ENCODE assay signal across 24 mouse cellular contexts in genomic region chr11:97602223-97602622, GRCm38 (mm10). TPM values are rescaled to one million over a fixed set of nuclear protein-coding genes. Genes with fewer than 3 reads are reported as not detected.
DNase-seq lines count a peak whose midpoint lies in the region; ATAC-seq and TF ChIP-seq lines count a peak whose summit lies in the region.
"Had no signal": no experiment of that assay in that cellular context is flagged by ENCODE, and none has a peak within 500 bp of the region (broad histone marks: within the 10 kb centered on the region; RNA-seq: fewer than 3 reads in every experiment).

No protein-coding gene starts in this region.

- TF ChIP-seq EP300 in heart, adult 2 months (IDR thresholded peaks at IDR 0.05; ENCODE audit: insufficient read depth, low read depth, low read length): no peak

- peak; percentile 57; the same call in 1 of the 2 replicates for ATAC-seq in frontal cortex, adult (ENCODE audit: low TSS enrichment)
- ATAC-seq in heart, embryonic 13.5 days (ENCODE audit: extremely low read depth, insufficient number of reproducible peaks, low FRiP score, low TSS enrichment): no peak
- ATAC-seq in midbrain, embryonic 12.5 days (ENCODE audit: low FRiP score, low read depth): no peak
- ATAC-seq in midbrain, embryonic 15.5 days (replicated peaks): no peak
- ATAC-seq: forebrain, embryonic 15.5 days; intestine, embryonic 15.5 days had no signal

- peaks cover 13% of the 10 kb centered on the region; the same call in 1 of the 2 replicates for H3K27me3 ChIP-seq in heart, embryonic 13.5 days (replicated peaks)
- no peaks in the 10 kb centered on the region; the same call in 1 of the 2 replicates for H3K27me3 ChIP-seq in heart, adult 2 months (ENCODE audit: control insufficient read depth, insufficient read depth, low read length)
- peaks cover 9% of the 10 kb centered on the region; the same call in 1 of the 2 replicates for H3K27me3 ChIP-seq in midbrain, embryonic 12.5 days
- H3K27me3 ChIP-seq in midbrain, embryonic 15.5 days (replicated peaks): no peaks in the 10 kb centered on the region
- H3K27me3 ChIP-seq: forebrain, embryonic 15.5 days had no signal

- no peak overlapping the region for H3K4me2 ChIP-seq in heart, embryonic 13.5 days
- H3K4me2 ChIP-seq in midbrain, embryonic 12.5 days (replicated peaks): no peak overlapping the region
- no peak overlapping the region for H3K4me2 ChIP-seq in midbrain, embryonic 15.5 days
- H3K4me2 ChIP-seq: forebrain, embryonic 15.5 days; heart, embryonic 15.5 days; hindbrain, embryonic 14.5 days; intestine, embryonic 15.5 days had no signal

- intact Hi-C loops in heart, adult 2 months (cut with DNase I): no loop called here

- 25% methylated on average over 6 of the region's 6 CpGs for WGBS in heart, embryonic 13.5 days
- WGBS in heart, adult 2 months: 26% methylated on average over 6 of the region's 6 CpGs
- WGBS in midbrain, embryonic 12.5 days: 20% methylated on average over 6 of the region's 6 CpGs
- 18% methylated on average over 6 of the region's 6 CpGs for WGBS in midbrain, embryonic 15.5 days

- H3K4me1 ChIP-seq in heart, embryonic 13.5 days: no peaks in the 10 kb centered on the region
- H3K4me1 ChIP-seq in heart, adult 2 months (ENCODE audit: control insufficient read depth, insufficient read depth, low read length): peaks cover 1% of the 10 kb centered on the region
- 0 out of 2 replicates have a peak, but pooled peaks cover 5% of the 10 kb centered on the region for H3K4me1 ChIP-seq in midbrain, embryonic 12.5 days
- no peaks in the 10 kb centered on the region for H3K4me1 ChIP-seq in midbrain, embryonic 15.5 days
- H3K4me1 ChIP-seq in cortical plate, adult 2 months (ENCODE audit: control insufficient read depth, insufficient read depth, low read length): peaks cover 1% of the 10 kb centered on the region; the same call in 1 of the 2 replicates
- H3K4me1 ChIP-seq: heart, embryonic 15.5 days; intestine, embryonic 15.5 days had no signal

- H3K9me3 ChIP-seq in heart, embryonic 13.5 days: no peaks in the 10 kb centered on the region
- 0 out of 2 replicates have a peak, but pooled peaks cover 9% of the 10 kb centered on the region for H3K9me3 ChIP-seq in midbrain, embryonic 12.5 days
- no peaks in the 10 kb centered on the region for H3K9me3 ChIP-seq in midbrain, embryonic 15.5 days
- H3K9me3 ChIP-seq: forebrain, embryonic 15.5 days; G1E; heart, embryonic 15.5 days; hindbrain, embryonic 10.5 days; intestine, embryonic 15.5 days had no signal

- H3K9ac ChIP-seq in heart, embryonic 13.5 days: no peak overlapping the region
- no peak overlapping the region for H3K9ac ChIP-seq in heart, adult 2 months (ENCODE audit: low read depth, low read length)
- H3K9ac ChIP-seq in midbrain, embryonic 12.5 days (replicated peaks): no peak overlapping the region
- H3K9ac ChIP-seq in midbrain, embryonic 15.5 days: no peak overlapping the region
- H3K9ac ChIP-seq: forebrain, embryonic 15.5 days; heart, embryonic 15.5 days; hindbrain, embryonic 14.5 days; intestine, embryonic 15.5 days had no signal

- H3K27ac ChIP-seq in heart, embryonic 13.5 days (replicated peaks): peak overlapping the region; percentile 58
- H3K27ac ChIP-seq in heart, adult 2 months: no peak overlapping the region
- peak overlapping the region; percentile 20; the same call in 1 of the 2 replicates for H3K27ac ChIP-seq in midbrain, embryonic 12.5 days (replicated peaks)
- no peak overlapping the region for H3K27ac ChIP-seq in midbrain, embryonic 15.5 days
- peak overlapping the region; percentile 69; the same call in 1 of the 2 replicates for H3K27ac ChIP-seq in cortical plate, adult 2 months (ENCODE audit: insufficient read depth, low read length)
- H3K27ac ChIP-seq: embryonic facial prominence, embryonic 10.5 days; forebrain, embryonic 15.5 days; gastrocnemius, adult 2 months; heart, embryonic 15.5 days; hindbrain, embryonic 10.5 days; hindbrain, embryonic 14.5 days; intestine, embryonic 15.5 days had no signal

- DNase-seq in frontal cortex, postnatal 36 days (ENCODE audit: low spot score in 2 of 2): no peak
- DNase-seq in heart, adult 2 months: no peak
- DNase-seq in layer of hippocampus, adult 18-20 months (ENCODE audit: low spot score in 2 of 2): no peak
- DNase-seq: adrenal gland, postnatal 14 days; cerebellum, adult 18-20 months; cerebellum, adult 9-11 months; cerebellum, postnatal 36 days; gastrocnemius, adult 2 months; gastrocnemius, postnatal 25 days; kidney, adult 8-10 months had no signal

- H3K4me3 ChIP-seq in heart, embryonic 13.5 days: no peak overlapping the region
- no peak overlapping the region for H3K4me3 ChIP-seq in heart, adult 2 months
- no peak overlapping the region for H3K4me3 ChIP-seq in midbrain, embryonic 12.5 days
- no peak overlapping the region for H3K4me3 ChIP-seq in midbrain, embryonic 15.5 days
- H3K4me3 ChIP-seq in cortical plate, adult 2 months (ENCODE audit: insufficient read depth, low read length): no peak overlapping the region
- H3K4me3 ChIP-seq: embryonic facial prominence, embryonic 10.5 days; erythroblast, embryonic 14.5 days; forebrain, embryonic 15.5 days; gastrocnemius, adult 2 months; heart, embryonic 15.5 days; hindbrain, embryonic 10.5 days; intestine, embryonic 15.5 days had no signal

- H3K79me2 ChIP-seq in heart, adult 2 months (replicated peaks; ENCODE audit: control insufficient read depth, insufficient read depth, low read length): no peaks in the 10 kb centered on the region

- TF ChIP-seq POLR2A in heart, adult 2 months (IDR thresholded peaks at IDR 0.05; ENCODE audit: insufficient read depth, low read depth, low read length): no peak
- TF ChIP-seq POLR2A in cortical plate, adult 2 months (IDR thresholded peaks at IDR 0.05; ENCODE audit: extremely low read depth, insufficient read depth, low read length): no peak

- H3K36me3 ChIP-seq in heart, embryonic 13.5 days: no peaks in the 10 kb centered on the region
- H3K36me3 ChIP-seq in heart, adult 2 months (ENCODE audit: control insufficient read depth, insufficient read depth, low read length): no peaks in the 10 kb centered on the region
- no peaks in the 10 kb centered on the region for H3K36me3 ChIP-seq in midbrain, embryonic 12.5 days
- H3K36me3 ChIP-seq in midbrain, embryonic 15.5 days (replicated peaks): no peaks in the 10 kb centered on the region
- H3K36me3 ChIP-seq: embryonic facial prominence, embryonic 10.5 days; forebrain, embryonic 15.5 days; heart, embryonic 15.5 days; hindbrain, embryonic 10.5 days; intestine, embryonic 15.5 days had no signal

- TF ChIP-seq CTCF in heart, adult 2 months (IDR thresholded peaks at IDR 0.05): no peak
- no peak for TF ChIP-seq CTCF in cortical plate, adult 2 months (IDR thresholded peaks at IDR 0.05; ENCODE audit: extremely low read depth, insufficient read depth, low read length)

RNA-seq across cellular contexts. Expression of gene Srcin1, which starts 26.2 kb away (rescaled TPM):
- polyA plus RNA-seq in heart, embryonic 13.5 days (2015; fragmentation: Nextera tagmentation; extraction: Ambion mirVana): 0.03 and 0.08 TPM in 2 replicates
- total RNA-seq in heart, adult 2 months (2021): under 1 TPM; 0.13 to 0.36 TPM
- 0.26 and 0.31 TPM in 2 replicates for polyA plus RNA-seq in heart, adult 2 months (2012; rRNA removed)
- 6.5 and 7.3 TPM in 2 replicates for polyA plus RNA-seq in midbrain, embryonic 12.5 days (2016; fragmentation: Nextera tagmentation; extraction: Ambion mirVana)
- polyA plus RNA-seq in midbrain, embryonic 15.5 days (2015; fragmentation: Nextera tagmentation; extraction: Ambion mirVana): 13.2 and 13.9 TPM in 2 replicates
- 141 and 146 TPM in 2 replicates for polyA plus RNA-seq in cortical plate, adult 2 months (2012; rRNA removed)
- 100 to 1,000 TPM; 218 to 221 TPM for total RNA-seq in layer of hippocampus, adult 18-20 months (2021)
- total RNA-seq: granulocyte monocyte progenitor cell, adult 5-6 weeks had no signal
- polyA plus RNA-seq: erythroblast, embryonic 14.5 days had no signal

RNA-seq across cellular contexts. Expression of gene Epop, which starts 27.3 kb away (rescaled TPM):
- 1.1 and 1.4 TPM in 2 replicates for polyA plus RNA-seq in heart, embryonic 13.5 days (2015; fragmentation: Nextera tagmentation; extraction: Ambion mirVana)
- total RNA-seq in heart, adult 2 months (2021): 1 to 10 TPM; 1.4 to 2.6 TPM
- 0.44 and 0.61 TPM in 2 replicates for polyA plus RNA-seq in heart, adult 2 months (2012; rRNA removed)
- polyA plus RNA-seq in midbrain, embryonic 12.5 days (2016; fragmentation: Nextera tagmentation; extraction: Ambion mirVana): 14.2 and 16.2 TPM in 2 replicates
- 1.9 and 2.5 TPM in 2 replicates for polyA plus RNA-seq in midbrain, embryonic 15.5 days (2015; fragmentation: Nextera tagmentation; extraction: Ambion mirVana)
- 89.5 and 95.2 TPM in 2 replicates for polyA plus RNA-seq in cortical plate, adult 2 months (2012; rRNA removed)
- 10 to 100 TPM; 46.1 to 48.8 TPM for total RNA-seq in layer of hippocampus, adult 18-20 months (2021)

Comparison
In these comparisons a context has a peak if more than half of its experiments do, and no peak if none do; other contexts are left out.
1. H3K27ac ChIP-seq: peak in heart, embryonic 13.5 days (single experiment), midbrain, embryonic 12.5 days (single experiment) and cortical plate, adult 2 months (single experiment); none in heart, adult 2 months (single experiment) and midbrain, embryonic 15.5 days (single experiment).